Mouse (Mus musculus): ENCODE measurements around the gene Lbx1. TPM values are rescaled to one million over a fixed set of nuclear protein-coding genes. Genes with fewer than 3 reads are reported as not detected.

Lbx1 gene
- not detected for polyA plus RNA-seq (2017; shearing (Covaris generic))

GRCm38 (mm10) chr19:45235766-45236362 is at the start of gene Lbx1:
TSS of gene Lbx1 (minus strand) at chr19:45235812.
- no peak for ATAC-seq

DNA sequence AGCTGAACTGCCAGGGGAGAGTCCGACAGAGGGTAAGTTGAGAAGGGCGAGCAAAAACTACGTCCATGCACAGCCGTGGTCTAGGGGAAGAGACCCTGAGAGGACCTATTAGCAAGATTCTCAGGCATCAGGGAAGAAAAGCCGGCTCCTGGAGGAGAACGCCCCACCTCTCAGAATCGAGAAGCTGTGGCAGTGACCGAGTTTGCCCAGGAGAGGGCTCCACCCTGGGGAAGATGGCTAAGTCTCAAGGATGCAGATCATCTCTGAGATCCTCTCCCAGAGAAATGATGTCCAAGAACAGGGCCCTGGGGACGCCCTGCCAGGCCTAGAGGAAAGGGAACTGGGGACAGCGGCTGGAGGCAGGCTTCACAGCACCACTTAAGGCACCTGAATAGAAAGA is 47.7 kb upstream of the Lbx1 start:
- ATAC-seq = no peak

DNA sequence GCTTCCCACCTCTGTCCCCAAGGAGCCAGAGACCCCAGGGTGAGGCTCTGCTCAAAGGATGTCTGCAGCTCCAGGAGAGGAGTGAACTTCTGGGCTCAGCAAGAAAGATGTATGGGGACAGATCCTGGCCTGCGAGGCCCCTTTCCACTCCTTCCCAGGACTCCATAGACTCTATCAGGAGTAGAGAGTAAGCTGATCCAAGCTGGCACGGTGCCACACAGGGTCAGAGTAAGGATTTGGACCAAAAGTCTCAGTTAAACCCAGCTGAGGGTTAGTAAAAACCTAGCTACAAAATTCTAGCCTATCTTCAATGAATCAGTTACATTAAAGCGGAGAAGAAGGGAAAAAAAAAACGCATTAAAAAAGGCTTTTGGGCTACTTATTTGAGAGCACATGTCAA is 40.6 kb upstream of the Lbx1 start:
- no peak for ATAC-seq

- no peak for ATAC-seq
Observed at GRCm38 (mm10) chr19:45271986-45272385, 36.4 kb upstream of the Lbx1 start.

DNA sequence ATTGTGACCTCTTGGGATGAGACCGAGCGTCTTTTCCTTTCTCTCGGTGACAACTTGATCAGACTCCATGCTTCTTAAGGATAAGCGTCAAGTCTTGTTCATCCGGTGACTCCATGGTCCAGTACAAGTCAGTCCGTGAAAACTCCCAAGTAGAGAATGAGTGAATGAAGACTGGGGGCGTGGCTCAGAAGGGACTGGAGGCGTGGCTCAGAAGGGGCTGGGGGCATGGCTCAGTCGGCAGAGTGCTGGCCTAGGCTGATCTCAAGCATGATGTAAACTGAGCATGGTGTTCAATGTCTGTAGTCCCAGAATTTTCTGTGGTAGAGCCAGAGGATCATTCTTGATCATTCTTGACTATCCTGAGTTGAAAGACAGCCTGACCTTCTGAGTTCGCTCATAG is 27.4 kb upstream of the Lbx1 start:
- no peak for ATAC-seq

DNA sequence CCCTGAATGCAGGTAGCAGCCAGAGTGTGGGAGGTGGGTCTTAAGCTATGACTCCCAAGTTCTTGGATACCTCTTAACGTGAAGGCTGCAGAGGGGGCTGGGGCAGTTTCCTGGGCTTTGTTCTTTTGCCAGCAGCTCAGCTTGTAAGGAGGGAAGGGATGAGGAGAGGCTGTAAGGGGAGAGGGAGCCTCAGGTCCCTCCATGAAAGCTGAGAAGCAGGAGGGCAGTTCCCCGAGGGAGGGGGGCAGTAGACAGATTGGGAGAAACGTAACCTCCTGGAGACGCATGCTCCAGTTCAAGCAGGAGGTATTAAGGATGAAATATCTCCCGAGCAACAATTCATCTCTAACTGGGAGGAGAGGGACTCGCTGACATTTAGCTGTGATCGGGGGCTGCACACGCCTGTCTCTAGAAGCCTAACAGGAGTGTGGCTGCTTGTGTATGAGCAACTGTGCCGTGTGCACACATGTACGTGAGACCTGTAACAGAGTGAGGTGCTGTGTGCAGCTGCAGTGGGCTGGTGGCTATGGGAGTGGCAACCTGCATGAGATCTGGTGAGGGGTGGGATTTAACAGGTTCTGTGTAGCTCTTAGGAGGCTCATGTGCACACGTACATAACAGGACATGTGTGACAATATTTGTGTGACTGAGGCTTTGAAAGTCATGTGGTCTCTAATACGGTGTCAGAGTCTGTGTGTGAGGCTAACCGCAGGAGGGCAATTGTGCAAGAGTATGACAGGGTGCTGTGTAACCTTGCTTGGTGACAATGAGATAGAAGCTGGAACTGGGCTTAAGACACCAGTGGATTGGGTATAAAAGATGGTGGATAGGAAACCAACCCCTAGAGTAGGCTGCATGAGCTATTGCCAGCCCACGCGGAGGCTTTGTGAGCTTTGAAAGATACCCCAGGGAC is 22.1 kb upstream of the Lbx1 start:
- ATAC-seq = no peak

- ATAC-seq = no peak
Observed at GRCm38 (mm10) chr19:45254806-45255205, 19.2 kb upstream of the Lbx1 start.

- ATAC-seq = no peak
Observed at GRCm38 (mm10) chr19:45252436-45252835, 16.8 kb upstream of the Lbx1 start.

DNA sequence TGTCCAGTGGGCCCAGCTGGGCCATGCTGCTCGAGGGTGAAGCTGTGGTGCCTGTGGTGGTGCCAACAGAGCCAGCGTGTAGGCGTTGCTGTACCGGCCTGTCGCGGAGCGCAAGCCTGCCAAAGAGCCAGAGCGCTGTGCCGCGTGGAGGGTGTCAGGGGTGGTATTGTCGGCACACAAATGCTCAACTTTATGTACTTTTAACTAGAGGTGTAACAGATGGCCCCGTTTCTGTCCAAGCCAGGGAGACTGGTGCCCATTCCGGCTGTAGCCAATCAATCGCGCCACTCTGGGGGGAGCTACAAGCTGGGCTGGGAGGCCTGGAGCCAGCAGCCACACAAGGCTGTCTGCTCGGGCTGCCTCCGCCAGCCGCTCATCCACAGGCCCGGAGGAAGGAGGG is 13.1 kb upstream of the Lbx1 start:
- ATAC-seq = no peak

GRCm38 (mm10) chr19:45243918-45244700 is 8.5 kb upstream of the Lbx1 start:
- no peak for ATAC-seq

GRCm38 (mm10) chr19:45243264-45243602 is 7.6 kb upstream of the Lbx1 start:
- ATAC-seq = no peak

DNA sequence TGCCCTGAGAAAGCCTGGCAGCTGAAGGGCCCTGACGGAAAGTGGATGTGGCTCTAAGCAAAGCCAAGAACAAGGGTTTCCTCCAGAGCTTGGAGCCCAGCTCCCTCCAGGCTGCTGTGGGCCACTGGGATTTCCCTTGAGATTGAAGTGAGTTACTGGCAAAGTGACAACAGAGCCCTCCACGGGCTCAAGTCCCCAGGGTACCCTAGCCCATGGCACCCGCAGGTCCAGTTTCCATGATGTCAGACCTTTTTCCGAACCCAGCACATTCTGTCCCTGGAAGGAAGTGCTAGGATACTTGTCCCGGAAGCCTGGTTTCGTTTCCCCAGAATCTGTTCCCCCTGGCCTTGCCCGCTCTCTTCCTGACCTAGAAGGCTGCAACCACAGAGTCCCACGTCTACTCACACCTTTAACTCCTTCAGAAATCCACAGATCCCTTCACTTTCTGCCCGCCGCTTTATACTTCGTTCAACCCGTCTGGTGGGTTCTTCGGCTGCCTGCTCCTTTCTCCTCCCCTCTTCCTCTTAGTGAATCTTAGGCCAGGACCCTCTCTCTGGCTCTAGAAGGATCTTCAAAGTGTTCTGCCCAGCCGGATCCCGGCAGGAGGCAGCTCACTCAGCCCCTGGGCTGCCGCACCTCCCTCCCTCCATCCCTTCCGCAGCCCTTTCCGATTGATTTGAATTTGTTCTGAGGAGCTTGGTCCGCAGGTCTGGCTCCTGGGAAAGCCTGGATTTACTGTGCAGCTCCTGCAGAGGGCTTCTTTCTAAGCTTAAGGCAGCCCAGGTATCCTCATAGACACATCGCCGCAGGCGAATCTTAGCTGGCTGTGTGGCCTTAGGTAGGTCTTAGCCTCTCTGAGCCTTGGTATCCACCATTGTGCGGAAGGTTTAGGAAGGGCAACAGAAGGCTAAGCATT is 7.0 kb upstream of the Lbx1 start:
- no peak for ATAC-seq

DNA sequence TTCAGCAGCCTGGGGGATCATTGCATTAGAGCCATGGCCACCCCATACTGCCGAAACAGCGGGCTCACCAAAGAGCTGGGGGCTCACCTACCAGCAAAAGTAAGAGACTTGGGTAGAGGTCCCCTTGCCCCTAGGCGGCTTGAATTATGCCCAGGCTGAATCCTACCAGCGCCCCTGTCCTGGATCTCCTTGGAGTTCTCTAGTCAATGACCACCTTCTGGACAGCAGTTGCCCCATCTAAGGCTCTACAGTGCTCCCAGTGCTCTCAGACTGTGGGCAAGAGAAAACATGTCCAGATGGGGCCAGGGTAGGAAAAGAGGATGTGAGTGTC is 6.4 kb upstream of the Lbx1 start:
- ATAC-seq = no peak

GRCm38 (mm10) chr19:45240026-45240425 is 4.4 kb upstream of the Lbx1 start:
- no peak for ATAC-seq

DNA sequence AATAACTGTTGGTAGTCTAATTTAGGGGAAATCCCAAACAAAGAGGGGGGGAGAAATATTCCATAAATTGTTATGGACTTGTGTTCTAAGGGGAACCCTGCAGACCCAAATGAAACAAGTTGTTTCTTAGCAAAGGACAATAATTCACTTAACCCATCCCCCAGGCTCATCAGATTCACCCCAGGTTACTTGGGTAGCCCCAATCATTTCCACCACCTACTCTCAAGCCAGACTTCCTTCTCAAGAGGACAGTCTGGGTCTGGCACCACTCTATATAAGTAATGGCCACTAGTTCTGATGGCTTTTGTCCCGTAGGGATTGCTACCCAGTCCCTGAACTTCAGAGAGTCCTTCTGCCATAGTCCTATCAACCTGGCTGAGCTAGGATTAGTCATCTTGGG is 3.6 kb upstream of the Lbx1 start:
- ATAC-seq = no peak

- ATAC-seq = no peak
Observed at GRCm38 (mm10) chr19:45237665-45238209, 2.1 kb upstream of the Lbx1 start.

DNA sequence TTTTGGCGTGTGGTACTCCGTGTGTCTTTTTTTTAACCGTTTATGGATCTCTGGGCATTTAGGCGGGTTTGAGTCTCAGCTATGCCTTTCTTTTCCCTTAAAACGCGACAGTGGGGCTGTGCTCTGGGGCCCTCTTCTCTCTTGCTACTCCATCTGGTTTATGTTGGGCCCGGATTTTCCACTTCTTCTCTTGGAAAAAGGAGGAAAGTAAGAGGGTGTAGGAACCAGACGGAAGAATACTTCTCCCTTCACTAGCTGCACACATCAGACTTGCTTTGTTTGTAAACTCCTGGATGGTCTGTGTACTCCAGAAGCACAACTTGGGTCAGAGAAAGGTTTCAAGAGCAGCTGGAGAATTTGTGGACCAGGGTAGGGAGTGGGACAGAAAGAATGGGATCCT is 1.5 kb upstream of the Lbx1 start:
- ATAC-seq = no peak

- ATAC-seq = peak; percentile 28
Observed at GRCm38 (mm10) chr19:45236363-45236942, 841 bp upstream of the Lbx1 start.

DNA sequence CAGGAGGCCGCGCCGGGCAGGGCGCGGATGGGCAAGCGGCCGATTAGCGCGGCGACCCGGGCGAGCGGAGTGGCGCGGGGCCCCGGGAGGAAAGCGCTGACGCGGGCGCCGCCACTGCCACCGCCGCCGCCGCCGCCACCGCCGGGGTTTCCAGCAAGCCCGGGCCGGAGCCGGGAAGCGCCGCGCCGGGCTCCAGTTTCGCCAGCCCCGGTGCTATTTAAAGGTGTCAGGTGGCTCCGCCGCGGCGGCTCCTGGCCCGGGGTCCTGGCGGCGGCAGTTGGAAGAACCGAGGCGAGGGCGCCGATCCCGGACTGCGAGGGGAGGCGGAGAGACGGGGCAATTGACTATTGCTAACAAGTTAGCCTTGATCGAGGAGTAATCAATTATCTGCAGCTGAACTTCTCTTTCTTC is 276 bp downstream of the Lbx1 start:
- ATAC-seq = no peak

DNA sequence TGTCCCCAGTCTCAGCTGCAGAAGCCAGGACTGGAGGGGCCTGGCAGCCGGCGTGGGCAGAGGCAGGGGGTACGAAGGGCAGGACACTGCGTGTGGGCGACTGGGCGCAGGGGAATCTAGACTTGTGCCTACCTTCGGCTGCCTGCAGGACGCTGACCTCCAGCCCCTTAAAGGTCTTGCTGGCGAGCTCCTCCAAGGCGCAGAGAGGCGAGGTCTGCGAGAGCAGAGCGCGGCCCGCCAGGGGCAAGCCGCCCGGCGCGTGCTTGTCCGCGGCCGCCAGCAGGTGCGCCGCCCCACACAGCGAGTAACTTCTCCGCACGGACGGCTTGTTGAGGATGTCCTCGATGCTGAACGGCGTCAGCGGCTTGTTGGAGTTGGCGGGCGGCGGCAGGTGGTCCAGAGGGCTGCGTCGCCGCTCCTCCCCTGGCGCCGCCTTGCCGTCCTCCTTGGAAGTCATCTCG is 811 bp downstream of the Lbx1 start:
- ATAC-seq = no peak

DNA sequence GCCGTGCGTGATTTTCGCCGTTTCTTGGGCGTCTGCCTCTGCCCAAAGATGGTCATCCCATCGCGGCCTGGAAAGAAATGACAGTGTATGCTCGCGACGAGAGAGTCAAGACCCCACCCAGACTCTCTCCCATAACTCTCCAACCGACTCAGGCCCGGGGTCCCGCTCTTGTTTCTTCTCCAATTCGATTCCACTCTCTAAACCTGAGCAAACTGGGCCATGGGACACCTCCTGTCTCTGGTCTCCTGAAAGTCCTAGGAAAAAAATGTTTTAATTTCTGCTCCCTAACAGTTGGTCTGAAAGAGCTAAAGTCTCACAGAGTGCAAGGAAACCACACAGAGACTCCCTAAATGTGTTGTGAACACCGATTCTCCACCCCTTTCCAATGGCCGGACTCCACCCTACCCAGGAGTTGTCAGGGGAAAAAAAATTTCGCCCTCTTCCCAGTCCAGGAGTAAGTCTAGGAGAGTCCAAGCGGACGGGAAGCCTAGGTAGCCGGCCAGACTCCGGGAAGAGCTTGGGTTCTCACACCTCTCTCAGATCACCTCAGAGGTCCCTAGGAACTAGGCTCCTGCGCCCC is 1.3 kb downstream of the Lbx1 start:
- ATAC-seq = no peak
